Comparison of ENCODE assay signal across 29 mouse cellular contexts in genomic region chr7:109267370-109267769, GRCm38 (mm10).
A peak's percentile ranks its signal among the peaks of the same experiment; 100 is the strongest.
DNase-seq lines count a peak whose midpoint lies in the region; ATAC-seq and TF ChIP-seq lines count a peak whose summit lies in the region.
"Had no signal": no experiment of that assay in that cellular context is flagged by ENCODE, and none has a peak within 500 bp of the region (broad histone marks: within the 10 kb centered on the region; RNA-seq: fewer than 3 reads in every experiment).

No protein-coding gene starts in this region.

- H3K9ac ChIP-seq in embryonic facial prominence, embryonic 11.5 days (replicated peaks; ENCODE audit: low read length): no peak overlapping the region
- H3K9ac ChIP-seq in hindbrain, embryonic 11.5 days (ENCODE audit: low read depth, low read length): no peak overlapping the region
- no peak overlapping the region for H3K9ac ChIP-seq in hindbrain, postnatal 0 days (replicated peaks; ENCODE audit: low read length)
- no peak overlapping the region for H3K9ac ChIP-seq in midbrain, embryonic 12.5 days (replicated peaks)
- H3K9ac ChIP-seq in midbrain, embryonic 13.5 days (replicated peaks): no peak overlapping the region
- H3K9ac ChIP-seq in hindbrain, embryonic 16.5 days (ENCODE audit: low read depth, low read length): no peak overlapping the region
- H3K9ac ChIP-seq: embryonic facial prominence, embryonic 12.5 days; embryonic facial prominence, embryonic 15.5 days; forebrain, embryonic 12.5 days; forebrain, embryonic 15.5 days; heart, embryonic 13.5 days; intestine, embryonic 15.5 days had no signal

- no peak for DNase-seq in embryonic facial prominence, embryonic 11.5 days (ENCODE audit: low spot score)
- DNase-seq in embryonic facial prominence, embryonic 10.5 days (ENCODE audit: low spot score): no peak
- no peak for DNase-seq in hindbrain, embryonic 11.5 days (ENCODE audit: low spot score)
- DNase-seq in hindbrain, postnatal 0 days (ENCODE audit: low spot score): no peak
- DNase-seq: adrenal gland, postnatal 10 days; adrenal gland, postnatal 36 days; B cell, adult 2 months; cerebellum, adult 18-20 months; cerebellum, adult 9-10 months; cerebellum, postnatal 14 days; embryo, embryonic 11 days; gastrocnemius, postnatal 10 days; gastrocnemius, postnatal 36 days; heart, adult 2 months; heart, postnatal 14 days; heart, postnatal 4 days; kidney, adult 11 months had no signal

- TF ChIP-seq CTCF in hindbrain, postnatal 0 days (IDR thresholded peaks at IDR 0.05; ENCODE audit: low read depth): no peak

- no peaks in the 10 kb centered on the region for H3K27me3 ChIP-seq in embryonic facial prominence, embryonic 11.5 days (ENCODE audit: control insufficient read depth, insufficient read depth, low read length)
- H3K27me3 ChIP-seq in embryonic facial prominence, embryonic 10.5 days (replicated peaks; ENCODE audit: low read depth, poor library complexity, severe bottlenecking): no peaks in the 10 kb centered on the region; the same call in 1 of the 2 replicates
- no peaks in the 10 kb centered on the region for H3K27me3 ChIP-seq in hindbrain, embryonic 11.5 days (ENCODE audit: control insufficient read depth, insufficient read depth, low read length)
- no peaks in the 10 kb centered on the region for H3K27me3 ChIP-seq in hindbrain, postnatal 0 days (ENCODE audit: insufficient read depth, low read length)
- no peaks in the 10 kb centered on the region for H3K27me3 ChIP-seq in midbrain, embryonic 12.5 days
- H3K27me3 ChIP-seq in midbrain, embryonic 13.5 days: no peaks in the 10 kb centered on the region
- H3K27me3 ChIP-seq in hindbrain, embryonic 16.5 days (replicated peaks; ENCODE audit: control insufficient read depth, insufficient read depth, low read length): no peaks in the 10 kb centered on the region
- H3K27me3 ChIP-seq: embryonic facial prominence, embryonic 12.5 days; embryonic facial prominence, embryonic 15.5 days; forebrain, embryonic 15.5 days; intestine, embryonic 15.5 days; Patski had no signal

- no peaks in the 10 kb centered on the region for H3K9me3 ChIP-seq in embryonic facial prominence, embryonic 11.5 days (replicated peaks; ENCODE audit: control insufficient read depth, low read length)
- no peaks in the 10 kb centered on the region for H3K9me3 ChIP-seq in embryonic facial prominence, embryonic 10.5 days
- H3K9me3 ChIP-seq in hindbrain, embryonic 11.5 days (ENCODE audit: control insufficient read depth, low read length): no peaks in the 10 kb centered on the region
- no peaks in the 10 kb centered on the region for H3K9me3 ChIP-seq in hindbrain, postnatal 0 days (ENCODE audit: low read length)
- no peaks in the 10 kb centered on the region for H3K9me3 ChIP-seq in midbrain, embryonic 12.5 days
- H3K9me3 ChIP-seq in midbrain, embryonic 13.5 days: no peaks in the 10 kb centered on the region
- H3K9me3 ChIP-seq in hindbrain, embryonic 16.5 days (ENCODE audit: control insufficient read depth, low read length): no peaks in the 10 kb centered on the region
- H3K9me3 ChIP-seq: embryonic facial prominence, embryonic 12.5 days; embryonic facial prominence, embryonic 15.5 days; forebrain, embryonic 12.5 days; forebrain, embryonic 15.5 days; G1E; heart, embryonic 10.5 days; heart, embryonic 13.5 days; intestine, embryonic 15.5 days had no signal

- H3K4me1 ChIP-seq in embryonic facial prominence, embryonic 11.5 days (ENCODE audit: control insufficient read depth, insufficient read depth, low read length): no peaks in the 10 kb centered on the region
- no peaks in the 10 kb centered on the region; the same call in 1 of the 2 replicates for H3K4me1 ChIP-seq in embryonic facial prominence, embryonic 10.5 days
- no peaks in the 10 kb centered on the region for H3K4me1 ChIP-seq in hindbrain, embryonic 11.5 days (replicated peaks; ENCODE audit: control insufficient read depth, insufficient read depth, low read length)
- H3K4me1 ChIP-seq in hindbrain, postnatal 0 days (ENCODE audit: insufficient read depth, low read length): no peaks in the 10 kb centered on the region
- peaks cover 10% of the 10 kb centered on the region; the same call in 1 of the 2 replicates for H3K4me1 ChIP-seq in midbrain, embryonic 12.5 days
- H3K4me1 ChIP-seq in midbrain, embryonic 13.5 days (replicated peaks): peaks cover 21% of the 10 kb centered on the region
- H3K4me1 ChIP-seq in hindbrain, embryonic 16.5 days (ENCODE audit: control insufficient read depth, insufficient read depth, low read depth, low read length): peaks cover 6% of the 10 kb centered on the region; the same call in 1 of the 2 replicates
- H3K4me1 ChIP-seq: embryonic facial prominence, embryonic 12.5 days; embryonic facial prominence, embryonic 15.5 days; heart, embryonic 10.5 days; heart, embryonic 13.5 days; intestine, embryonic 15.5 days had no signal

- no peaks in the 10 kb centered on the region for H3K36me3 ChIP-seq in embryonic facial prominence, embryonic 11.5 days (replicated peaks; ENCODE audit: control insufficient read depth, insufficient read depth, low read depth, low read length)
- no peaks in the 10 kb centered on the region for H3K36me3 ChIP-seq in embryonic facial prominence, embryonic 10.5 days (replicated peaks)
- no peaks in the 10 kb centered on the region for H3K36me3 ChIP-seq in hindbrain, embryonic 11.5 days (ENCODE audit: control insufficient read depth, insufficient read depth, low read length)
- H3K36me3 ChIP-seq in hindbrain, postnatal 0 days (ENCODE audit: insufficient read depth, low read length): no peaks in the 10 kb centered on the region
- no peaks in the 10 kb centered on the region for H3K36me3 ChIP-seq in midbrain, embryonic 12.5 days
- H3K36me3 ChIP-seq in midbrain, embryonic 13.5 days: no peaks in the 10 kb centered on the region
- no peaks in the 10 kb centered on the region for H3K36me3 ChIP-seq in hindbrain, embryonic 16.5 days (ENCODE audit: control insufficient read depth, insufficient read depth, low read length)
- H3K36me3 ChIP-seq: embryonic facial prominence, embryonic 12.5 days; embryonic facial prominence, embryonic 15.5 days; forebrain, embryonic 12.5 days; forebrain, embryonic 15.5 days; G1E; heart, embryonic 10.5 days; heart, embryonic 13.5 days; intestine, embryonic 15.5 days had no signal

- H3K4me3 ChIP-seq in embryonic facial prominence, embryonic 11.5 days (ENCODE audit: low read depth, low read length): no peak overlapping the region
- no peak overlapping the region for H3K4me3 ChIP-seq in embryonic facial prominence, embryonic 10.5 days
- H3K4me3 ChIP-seq in hindbrain, embryonic 11.5 days (ENCODE audit: low read depth, low read length): no peak overlapping the region
- no peak overlapping the region for H3K4me3 ChIP-seq in hindbrain, postnatal 0 days (ENCODE audit: low read length)
- H3K4me3 ChIP-seq in midbrain, embryonic 12.5 days: no peak overlapping the region
- no peak overlapping the region for H3K4me3 ChIP-seq in midbrain, embryonic 13.5 days (replicated peaks)
- H3K4me3 ChIP-seq in hindbrain, embryonic 16.5 days (ENCODE audit: low read length): no peak overlapping the region
- H3K4me3 ChIP-seq: embryonic facial prominence, embryonic 12.5 days; embryonic facial prominence, embryonic 15.5 days; forebrain, embryonic 12.5 days; forebrain, embryonic 15.5 days; heart, adult 2 months; heart, embryonic 10.5 days; heart, embryonic 13.5 days; intestine, embryonic 15.5 days had no signal

- no peak overlapping the region for H3K4me2 ChIP-seq in embryonic facial prominence, embryonic 11.5 days (ENCODE audit: low read depth, low read length)
- no peak overlapping the region for H3K4me2 ChIP-seq in hindbrain, embryonic 11.5 days (replicated peaks; ENCODE audit: low read depth, low read length)
- H3K4me2 ChIP-seq in hindbrain, postnatal 0 days (ENCODE audit: low read depth, low read length): no peak overlapping the region
- H3K4me2 ChIP-seq in midbrain, embryonic 12.5 days (replicated peaks): no peak overlapping the region
- H3K4me2 ChIP-seq in midbrain, embryonic 13.5 days (replicated peaks): no peak overlapping the region
- no peak overlapping the region for H3K4me2 ChIP-seq in hindbrain, embryonic 16.5 days (ENCODE audit: low read length)
- H3K4me2 ChIP-seq: embryonic facial prominence, embryonic 12.5 days; embryonic facial prominence, embryonic 15.5 days; forebrain, embryonic 12.5 days; forebrain, embryonic 15.5 days; heart, embryonic 13.5 days; intestine, embryonic 15.5 days had no signal

- no peak overlapping the region for H3K27ac ChIP-seq in embryonic facial prominence, embryonic 11.5 days (replicated peaks; ENCODE audit: low read depth, low read length)
- no peak overlapping the region for H3K27ac ChIP-seq in embryonic facial prominence, embryonic 10.5 days (replicated peaks)
- H3K27ac ChIP-seq in hindbrain, embryonic 11.5 days (ENCODE audit: low read depth, low read length): no peak overlapping the region
- no peak overlapping the region for H3K27ac ChIP-seq in hindbrain, postnatal 0 days
- H3K27ac ChIP-seq in midbrain, embryonic 12.5 days (replicated peaks): no peak overlapping the region
- H3K27ac ChIP-seq in midbrain, embryonic 13.5 days: no peak overlapping the region
- H3K27ac ChIP-seq in hindbrain, embryonic 16.5 days (ENCODE audit: low read depth, low read length): no peak overlapping the region
- H3K27ac ChIP-seq: embryonic facial prominence, embryonic 12.5 days; embryonic facial prominence, embryonic 15.5 days; forebrain, embryonic 12.5 days; forebrain, embryonic 15.5 days; heart, adult 2 months; heart, embryonic 10.5 days; heart, embryonic 13.5 days; intestine, embryonic 15.5 days had no signal

- 47% methylated on average over 4 of the region's 4 CpGs for WGBS in embryonic facial prominence, embryonic 11.5 days
- WGBS in embryonic facial prominence, embryonic 10.5 days: 64% methylated on average over 4 of the region's 4 CpGs
- 72% methylated on average over 4 of the region's 4 CpGs for WGBS in hindbrain, embryonic 11.5 days
- 69% methylated on average over 4 of the region's 4 CpGs for WGBS in hindbrain, postnatal 0 days
- whole genome bisulfite sequencing in midbrain, embryonic 12.5 days: 60% methylated on average over 4 of the region's 4 CpGs
- 58% methylated on average over 4 of the region's 4 CpGs for WGBS in midbrain, embryonic 13.5 days
- WGBS in hindbrain, embryonic 16.5 days: 51% methylated on average over 4 of the region's 4 CpGs

- ATAC-seq in embryonic facial prominence, embryonic 11.5 days (replicated peaks; ENCODE audit: insufficient number of reproducible peaks, low FRiP score, low TSS enrichment, low read depth): 0 out of 2 replicates have a peak, but pooled peaks have one; percentile 42
- ATAC-seq in hindbrain, embryonic 11.5 days (ENCODE audit: low FRiP score): peak; percentile 64; the same call in 1 of the 2 replicates
- ATAC-seq in hindbrain, postnatal 0 days: no peak
- ATAC-seq in midbrain, embryonic 12.5 days (ENCODE audit: low FRiP score, low read depth): peak; percentile 41; the same call in 1 of the 2 replicates
- ATAC-seq in midbrain, embryonic 13.5 days: no peak
- peak; percentile 22; the same call in 1 of the 2 replicates for ATAC-seq in hindbrain, embryonic 16.5 days
- ATAC-seq: forebrain, embryonic 15.5 days; intestine, embryonic 15.5 days; Patski had no signal

Comparison
In these comparisons a context has a peak if more than half of its experiments do, and no peak if none do; other contexts are left out.
1. ATAC-seq: peak in embryonic facial prominence, embryonic 11.5 days (single experiment), hindbrain, embryonic 11.5 days (single experiment), midbrain, embryonic 12.5 days (single experiment) and hindbrain, embryonic 16.5 days (single experiment); none in hindbrain, postnatal 0 days (single experiment) and midbrain, embryonic 13.5 days (single experiment).